Mouse (Mus musculus): ENCODE measurements around the gene Ttc13. TPM values are rescaled to one million over a fixed set of nuclear protein-coding genes. Genes with fewer than 3 reads are reported as not detected.

Gene Ttc13
- polyA plus RNA-seq, 1 experiment, result 39.1 TPM

DNA sequence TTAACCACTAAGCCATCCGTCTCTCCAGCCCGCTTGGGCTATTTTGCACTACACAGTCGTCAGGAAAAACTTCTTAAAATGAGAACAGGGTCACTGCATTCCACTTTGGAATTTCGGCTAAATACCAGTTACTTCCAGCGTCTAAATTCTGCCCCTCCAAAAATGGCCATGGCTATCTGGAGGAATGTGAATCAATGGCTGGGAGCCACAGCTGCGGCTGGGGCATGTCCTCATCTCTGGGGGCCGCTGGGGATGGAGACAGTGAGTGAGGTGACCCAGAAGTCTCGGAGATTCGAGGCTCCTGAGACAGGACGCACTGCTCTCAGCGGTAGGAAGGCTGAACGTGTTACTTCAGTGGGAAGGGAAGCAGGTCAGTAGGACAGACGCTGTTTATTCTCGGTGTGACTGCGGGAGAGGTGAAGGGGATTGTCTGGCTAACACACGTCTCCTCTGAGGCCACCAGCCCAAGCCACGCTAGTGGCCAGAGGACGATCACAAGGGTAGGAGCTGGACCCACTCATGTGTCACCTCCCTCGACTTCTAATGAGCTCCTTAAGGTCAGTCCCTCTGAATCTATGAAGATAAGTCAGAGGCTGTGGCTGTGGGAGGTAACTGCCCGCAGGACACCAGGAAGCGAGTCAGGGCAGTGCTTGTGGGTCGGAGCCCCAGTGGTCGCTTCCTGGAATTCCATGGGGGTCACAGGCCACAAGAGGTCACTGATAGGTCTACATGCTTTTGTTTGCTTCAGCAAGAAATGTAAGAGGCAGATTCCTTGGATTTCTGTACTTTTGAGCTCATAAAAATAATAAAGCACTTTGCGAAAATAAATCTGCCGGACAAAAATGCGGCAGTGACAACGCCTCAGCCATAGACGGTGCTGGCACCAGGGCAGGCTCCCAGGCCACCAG is 68.0 kb downstream of the Ttc13 start:
- WGBS, result 80% methylated on average over 28 of the region's 28 CpGs
- DNase-seq, result no peak
- H3K27ac ChIP-seq (ENCODE audit: insufficient read depth, low read length), result no peak overlapping the region
- TF ChIP-seq CTCF (IDR thresholded peaks at IDR 0.05; ENCODE audit: borderline replicate concordance, insufficient read depth, low read depth, low read length) (no peak), POLR2A (IDR thresholded peaks at IDR 0.05; ENCODE audit: borderline replicate concordance, insufficient read depth, low read length) (no peak)
- H3K27me3 ChIP-seq (ENCODE audit: control insufficient read depth, insufficient read depth, low read length), result no peaks in the 10 kb centered on the region
- H3K4me3 ChIP-seq (replicated peaks; ENCODE audit: insufficient read depth, low read depth, low read length), result no peak overlapping the region
- peaks cover 23% of the 10 kb centered on the region for H3K4me1 ChIP-seq (ENCODE audit: control insufficient read depth, insufficient read depth, low read length)

DNA sequence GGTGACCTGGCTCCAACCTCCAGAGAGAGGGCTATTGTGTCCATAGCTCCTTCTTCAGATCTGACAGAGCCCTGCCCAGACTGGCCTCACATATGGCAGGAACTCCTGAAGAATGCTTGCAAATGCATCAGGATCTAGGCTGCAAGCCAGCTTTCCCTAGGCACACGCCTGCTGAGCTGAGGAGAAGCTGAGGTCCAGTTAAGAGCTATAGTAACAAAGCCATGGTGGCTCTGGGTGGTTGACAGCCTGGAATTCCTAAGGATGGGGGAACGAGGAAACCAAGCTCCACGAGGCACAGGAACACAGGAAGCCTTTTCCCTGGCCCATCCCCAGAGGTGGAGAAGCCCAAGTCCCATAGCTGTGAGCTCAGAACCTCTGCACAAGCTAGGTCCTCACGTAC is 69.2 kb downstream of the Ttc13 start:
- 0 out of 2 replicates have a peak overlapping the region, but pooled peaks have one; percentile 4 for H3K27ac ChIP-seq (ENCODE audit: insufficient read depth, low read length)
- H3K27me3 ChIP-seq (ENCODE audit: control insufficient read depth, insufficient read depth, low read length), result no peaks in the 10 kb centered on the region
- TF ChIP-seq CTCF (IDR thresholded peaks at IDR 0.05; ENCODE audit: borderline replicate concordance, insufficient read depth, low read depth, low read length), result no peak
- TF ChIP-seq POLR2A (IDR thresholded peaks at IDR 0.05; ENCODE audit: borderline replicate concordance, insufficient read depth, low read length), result no peak
- H3K4me3 ChIP-seq (replicated peaks; ENCODE audit: insufficient read depth, low read depth, low read length), result no peak overlapping the region
- H3K4me1 ChIP-seq (ENCODE audit: control insufficient read depth, insufficient read depth, low read length), result peaks cover 17% of the 10 kb centered on the region
- 20% methylated on average over 4 of the region's 4 CpGs for WGBS
- DNase-seq, result peak; percentile 55 to 76

DNA sequence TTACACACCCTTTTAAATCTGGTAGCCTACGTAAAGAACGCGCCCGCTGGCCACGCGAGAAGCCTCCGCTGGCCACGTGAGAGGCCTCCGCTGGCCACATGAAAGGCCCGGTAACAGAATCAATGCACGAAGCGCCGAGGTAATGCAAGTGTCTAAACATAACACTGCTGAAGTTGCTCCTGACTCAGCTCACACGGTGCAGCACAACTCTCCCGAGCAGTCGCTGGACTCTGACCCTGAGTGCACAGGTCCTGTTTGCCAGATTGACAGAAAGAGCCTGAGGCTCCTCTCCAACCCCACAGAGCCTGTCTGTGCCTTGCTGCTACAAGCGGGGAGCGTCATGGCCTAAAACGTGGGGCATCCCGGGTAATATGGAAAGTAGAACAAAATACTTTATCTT is 70.0 kb downstream of the Ttc13 start:
- 90% methylated on average over 20 of the region's 20 CpGs for whole genome bisulfite sequencing
- TF ChIP-seq POLR2A (IDR thresholded peaks at IDR 0.05; ENCODE audit: borderline replicate concordance, insufficient read depth, low read length) (no peak), CTCF (IDR thresholded peaks at IDR 0.05; ENCODE audit: borderline replicate concordance, insufficient read depth, low read depth, low read length) (no peak)
- Histone ChIP-seq H3K4me1 (ENCODE audit: control insufficient read depth, insufficient read depth, low read length) (peaks cover 17% of the 10 kb centered on the region), H3K4me3 (replicated peaks; ENCODE audit: insufficient read depth, low read depth, low read length) (no peak overlapping the region), H3K27ac (ENCODE audit: insufficient read depth, low read length) (no peak overlapping the region), H3K27me3 (ENCODE audit: control insufficient read depth, insufficient read depth, low read length) (no peaks in the 10 kb centered on the region)
- no peak for DNase-seq

DNA sequence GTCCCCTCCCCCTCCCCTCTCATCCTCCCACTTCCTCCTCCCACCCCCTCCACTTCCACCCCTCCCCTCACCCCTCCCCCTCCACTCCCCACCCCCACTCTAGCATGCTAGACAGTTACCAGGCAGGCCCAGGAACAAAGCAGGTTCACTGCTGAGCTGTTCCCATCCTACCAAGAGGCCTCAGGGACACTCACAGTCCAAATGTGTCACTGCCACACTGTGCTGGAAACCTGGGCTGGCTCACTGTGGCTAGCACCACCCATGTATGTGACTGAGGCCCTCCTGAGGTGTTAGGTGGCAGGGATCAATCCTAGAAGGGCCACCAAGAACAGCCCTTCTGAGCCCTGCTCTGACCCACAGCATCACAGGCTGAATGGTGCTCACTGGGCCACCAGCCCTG is 73.5 kb downstream of the Ttc13 start:
- H3K27ac ChIP-seq (ENCODE audit: insufficient read depth, low read length), result no peak overlapping the region
- DNase-seq, result no peak
- TF ChIP-seq CTCF (IDR thresholded peaks at IDR 0.05; ENCODE audit: borderline replicate concordance, insufficient read depth, low read depth, low read length), result no peak
- TF ChIP-seq POLR2A (IDR thresholded peaks at IDR 0.05; ENCODE audit: borderline replicate concordance, insufficient read depth, low read length), result no peak

DNA sequence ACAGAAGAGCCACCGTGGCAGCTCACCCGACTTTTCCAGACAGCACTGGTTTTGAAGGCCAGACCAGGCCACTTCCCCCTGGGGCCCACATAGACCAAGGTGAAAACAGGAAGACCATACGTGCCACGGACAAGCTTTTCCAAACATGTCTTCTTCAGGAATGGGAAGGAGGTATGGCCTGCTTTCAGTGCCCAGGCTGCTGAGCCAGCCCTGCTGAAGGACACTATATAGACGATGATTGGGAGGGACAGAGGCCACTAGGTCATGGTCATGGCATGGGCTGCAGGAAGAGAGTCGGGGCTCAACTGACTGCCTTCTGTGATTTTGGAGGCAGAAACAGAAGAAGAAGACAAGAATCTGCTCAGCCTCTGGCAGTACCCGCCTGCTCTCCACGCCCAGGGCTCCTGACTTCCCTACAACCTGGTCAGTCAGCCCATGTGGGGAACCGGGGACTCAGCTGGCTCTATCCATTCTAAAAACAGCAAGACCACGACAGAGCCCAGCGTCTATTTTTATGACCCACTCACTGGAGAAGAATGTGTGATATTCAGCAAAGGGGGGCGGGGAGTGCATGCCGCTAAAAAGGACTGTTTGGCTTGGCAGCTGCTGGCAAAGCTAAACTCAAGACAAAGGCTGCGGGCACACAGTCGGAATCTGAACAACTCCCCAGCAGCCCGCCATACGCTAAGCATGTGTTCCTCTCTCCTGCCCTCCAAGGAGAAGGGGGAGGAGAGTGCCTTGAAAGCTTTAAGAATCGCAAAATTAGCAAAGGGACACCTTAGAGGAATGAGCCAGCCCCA is 78.0 kb downstream of the Ttc13 start:
- no peak for TF ChIP-seq CTCF (IDR thresholded peaks at IDR 0.05; ENCODE audit: borderline replicate concordance, insufficient read depth, low read depth, low read length)
- no peak for TF ChIP-seq POLR2A (IDR thresholded peaks at IDR 0.05; ENCODE audit: borderline replicate concordance, insufficient read depth, low read length)
- Histone ChIP-seq H3K4me1 (ENCODE audit: control insufficient read depth, insufficient read depth, low read length) (peaks cover 4% of the 10 kb centered on the region; the same call in 1 of the 2 replicates), H3K4me3 (replicated peaks; ENCODE audit: insufficient read depth, low read depth, low read length) (no peak overlapping the region), H3K27ac (ENCODE audit: insufficient read depth, low read length) (peak overlapping the region; percentile 6; the same call in 1 of the 2 replicates), H3K27me3 (ENCODE audit: control insufficient read depth, insufficient read depth, low read length) (no peaks in the 10 kb centered on the region)
- peak in 1 of 2 experiments; percentile 30 for DNase-seq
- WGBS, result 36% methylated on average over 18 of the region's 18 CpGs

More for the DNA sequence above, 73.5 kb downstream of the Ttc13 start:
- Histone ChIP-seq H3K27me3 (ENCODE audit: control insufficient read depth, insufficient read depth, low read length) (no peaks in the 10 kb centered on the region), H3K4me3 (replicated peaks; ENCODE audit: insufficient read depth, low read depth, low read length) (no peak overlapping the region), H3K4me1 (ENCODE audit: control insufficient read depth, insufficient read depth, low read length) (peaks cover 15% of the 10 kb centered on the region)

DNA sequence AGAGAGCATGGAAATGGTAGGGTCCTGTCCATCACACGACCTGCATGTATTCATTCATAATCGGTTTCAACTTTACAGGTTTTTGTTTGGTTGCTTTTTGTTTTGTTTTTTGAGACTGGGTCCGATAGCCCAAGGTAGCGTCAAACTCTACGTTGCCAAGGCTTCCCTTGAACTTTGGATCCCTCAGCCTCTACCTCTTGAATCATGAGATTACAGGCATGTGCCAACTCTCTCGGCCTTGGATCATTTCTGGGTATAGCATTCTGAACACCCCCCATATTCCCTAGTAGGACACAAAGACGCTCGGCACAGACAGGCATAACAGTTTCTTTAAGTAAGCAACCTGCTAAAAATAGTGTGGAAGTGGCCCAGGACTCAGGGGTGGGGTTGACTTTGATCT is 80.2 kb downstream of the Ttc13 start:
- no peak overlapping the region for H3K27ac ChIP-seq (ENCODE audit: insufficient read depth, low read length)
- WGBS, result 94% methylated on average over 8 of the region's 8 CpGs
- no peak for DNase-seq
- H3K4me3 ChIP-seq (replicated peaks; ENCODE audit: insufficient read depth, low read depth, low read length), result no peak overlapping the region
- peaks cover 4% of the 10 kb centered on the region; the same call in 1 of the 2 replicates for H3K4me1 ChIP-seq (ENCODE audit: control insufficient read depth, insufficient read depth, low read length)
- no peaks in the 10 kb centered on the region for H3K27me3 ChIP-seq (ENCODE audit: control insufficient read depth, insufficient read depth, low read length)
- no peak for TF ChIP-seq POLR2A (IDR thresholded peaks at IDR 0.05; ENCODE audit: borderline replicate concordance, insufficient read depth, low read length)
- no peak for TF ChIP-seq CTCF (IDR thresholded peaks at IDR 0.05; ENCODE audit: borderline replicate concordance, insufficient read depth, low read depth, low read length)

DNA sequence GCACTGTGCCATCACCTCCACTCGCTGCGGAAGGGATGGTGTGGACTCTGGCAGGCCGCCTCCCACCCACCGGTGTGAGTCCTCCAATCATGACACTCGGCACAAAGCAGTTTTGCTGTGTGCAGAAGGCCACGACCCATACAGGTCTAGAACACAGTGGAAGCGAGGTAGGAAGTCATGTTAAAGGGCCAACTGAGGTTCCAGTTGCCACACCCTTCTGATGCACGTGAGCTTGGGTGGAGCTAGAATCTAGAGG is 86.6 kb downstream of the Ttc13 start:
- TF ChIP-seq CTCF (IDR thresholded peaks at IDR 0.05; ENCODE audit: borderline replicate concordance, insufficient read depth, low read depth, low read length), result no peak
- no peak for TF ChIP-seq POLR2A (IDR thresholded peaks at IDR 0.05; ENCODE audit: borderline replicate concordance, insufficient read depth, low read length)
- Histone ChIP-seq H3K27me3 (ENCODE audit: control insufficient read depth, insufficient read depth, low read length) (no peaks in the 10 kb centered on the region), H3K4me1 (ENCODE audit: control insufficient read depth, insufficient read depth, low read length) (peaks cover 26% of the 10 kb centered on the region), H3K27ac (ENCODE audit: insufficient read depth, low read length) (no peak overlapping the region), H3K4me3 (replicated peaks; ENCODE audit: insufficient read depth, low read depth, low read length) (no peak overlapping the region)
- no peak for DNase-seq
- 71% methylated on average over 8 of the region's 8 CpGs for WGBS
